Mouse (Mus musculus): ENCODE measurements around the gene Ska2. TPM values are rescaled to one million over a fixed set of nuclear protein-coding genes. Genes with fewer than 3 reads are reported as not detected.

Gene Ska2
- polyA plus RNA-seq, 1 experiment from 2014 or later = 32.8 TPM

GRCm38 (mm10) chr11:87109519-87110171 lies 611 bp downstream of the Ska2 start:
- Histone ChIP-seq H3K9me3 (replicated peaks) (no peaks in the 10 kb centered on the region), H3K36me3 (peaks cover 4% of the 10 kb centered on the region; the same call in 1 of the 2 replicates), H3K4me1 (peaks cover 27% of the 10 kb centered on the region), H3K4me2 (peak overlapping the region; percentile 72), H3K27ac (replicated peaks) (peak overlapping the region; percentile 96), H3K4me3 (replicated peaks) (peak overlapping the region; percentile 97), H3K27me3 (replicated peaks) (no peaks in the 10 kb centered on the region), H3K9ac (replicated peaks) (peak overlapping the region; percentile 92)
- WGBS = 0% methylated on average over 42 of the region's 42 CpGs
- no peak; the same call in 1 of the 2 replicates for ATAC-seq (ENCODE audit: low FRiP score)

- peak overlapping the region; percentile 72 for H3K4me2 ChIP-seq
- H3K9ac ChIP-seq (replicated peaks) = peak overlapping the region; percentile 92
- peaks cover 10% of the 10 kb centered on the region for H3K36me3 ChIP-seq
- 8% methylated on average over 9 of the region's 9 CpGs for whole genome bisulfite sequencing
- ATAC-seq (ENCODE audit: low FRiP score) = no peak
- H3K9me3 ChIP-seq (replicated peaks) = no peaks in the 10 kb centered on the region
- H3K27ac ChIP-seq (replicated peaks) = peak overlapping the region; percentile 96
- H3K4me3 ChIP-seq (replicated peaks) = peak overlapping the region; percentile 97
- peaks cover 27% of the 10 kb centered on the region for H3K4me1 ChIP-seq
- no peaks in the 10 kb centered on the region for H3K27me3 ChIP-seq (replicated peaks)
Observed at GRCm38 (mm10) chr11:87110172-87110909, 1.3 kb downstream of the Ska2 start.

DNA sequence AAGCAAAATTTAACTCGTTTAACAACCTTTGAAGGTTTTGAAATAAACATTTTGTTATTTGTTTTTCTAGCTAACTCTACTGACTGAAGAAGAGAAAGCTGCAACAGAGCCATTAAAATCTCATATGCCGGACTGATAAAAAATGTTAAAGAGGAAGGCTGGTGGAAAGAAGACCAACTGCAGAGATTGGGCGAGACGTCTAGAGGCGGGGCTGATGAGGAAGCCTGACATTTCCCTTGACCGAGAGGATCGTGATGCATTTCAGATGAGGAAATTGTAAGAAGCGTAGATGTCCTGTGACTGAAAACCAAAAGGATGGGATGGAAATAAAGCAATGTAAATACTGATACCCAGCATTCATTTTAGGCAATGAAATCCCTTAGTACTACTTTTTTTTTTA lies 12.8 kb downstream of the Ska2 start:
- H3K4me1 ChIP-seq = peaks cover 6% of the 10 kb centered on the region
- H3K4me2 ChIP-seq = no peak overlapping the region
- ATAC-seq (ENCODE audit: low FRiP score) = no peak
- no peaks in the 10 kb centered on the region for H3K27me3 ChIP-seq (replicated peaks)
- H3K9ac ChIP-seq (replicated peaks) = no peak overlapping the region
- H3K4me3 ChIP-seq (replicated peaks) = no peak overlapping the region
- H3K36me3 ChIP-seq = peaks cover 48% of the 10 kb centered on the region
- H3K9me3 ChIP-seq (replicated peaks) = no peaks in the 10 kb centered on the region
- WGBS = 83% methylated on average over 8 of the region's 8 CpGs
- H3K27ac ChIP-seq (replicated peaks) = no peak overlapping the region

GRCm38 (mm10) chr11:87125562-87125961 lies 16.5 kb downstream of the Ska2 start:
- Histone ChIP-seq H3K9ac (replicated peaks) (no peak overlapping the region), H3K4me1 (peaks cover 20% of the 10 kb centered on the region)
- ATAC-seq (ENCODE audit: low FRiP score) = no peak

DNA sequence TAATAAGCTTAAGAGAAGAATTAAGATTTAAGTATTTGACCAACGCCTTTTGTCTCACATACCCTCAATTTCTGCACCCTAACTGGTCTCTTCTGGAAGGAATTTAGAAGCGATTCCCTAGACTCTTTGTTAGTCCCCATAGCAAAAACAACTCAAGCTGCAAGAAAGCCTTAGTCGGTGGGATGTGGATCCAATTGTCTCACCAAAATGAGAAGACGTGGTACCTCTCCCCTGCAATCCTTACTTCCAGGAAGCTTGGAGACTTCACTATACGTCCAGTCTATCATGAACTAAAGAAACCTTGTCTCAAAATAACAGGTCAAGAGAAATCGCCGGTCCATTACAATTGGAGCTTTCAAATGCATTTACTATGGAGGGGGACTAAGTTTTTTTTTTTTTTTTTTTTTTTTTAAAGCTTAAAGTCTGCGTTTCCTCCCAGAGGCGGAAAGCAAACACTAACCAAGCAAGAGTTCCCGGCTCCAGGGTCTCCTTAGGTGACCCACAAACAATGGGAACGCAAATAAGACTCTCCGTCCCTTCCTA lies 17.3 kb downstream of the Ska2 start:
- peak overlapping the region; percentile 92 for H3K27ac ChIP-seq (replicated peaks)
- H3K27me3 ChIP-seq (replicated peaks) = no peaks in the 10 kb centered on the region
- 2% methylated on average over 12 of the region's 12 CpGs for WGBS
- H3K4me2 ChIP-seq = peak overlapping the region; percentile 66
- no peaks in the 10 kb centered on the region for H3K9me3 ChIP-seq (replicated peaks)
- H3K4me1 ChIP-seq = peaks cover 20% of the 10 kb centered on the region
- H3K9ac ChIP-seq (replicated peaks) = peak overlapping the region; percentile 93
- 0 out of 2 replicates have a peak, but pooled peaks have one; percentile 4 for ATAC-seq (ENCODE audit: low FRiP score)
- H3K36me3 ChIP-seq = peaks cover 27% of the 10 kb centered on the region
- peak overlapping the region; percentile 95 for H3K4me3 ChIP-seq (replicated peaks)

More at GRCm38 (mm10) chr11:87125562-87125961, 16.5 kb downstream of the Ska2 start:
- Histone ChIP-seq H3K27me3 (replicated peaks) (no peaks in the 10 kb centered on the region), H3K4me3 (replicated peaks) (peak overlapping the region; percentile 95; the same call in 1 of the 2 replicates), H3K27ac (replicated peaks) (0 out of 2 replicates have a peak overlapping the region, but pooled peaks have one; percentile 92), H3K9me3 (replicated peaks) (no peaks in the 10 kb centered on the region), H3K36me3 (peaks cover 31% of the 10 kb centered on the region), H3K4me2 (peak overlapping the region; percentile 66)
- WGBS = 56% methylated on average over 4 of the region's 4 CpGs

GRCm38 (mm10) chr11:87126824-87127816 lies 18.1 kb downstream of the Ska2 start, which contains the start of gene Trim37:
Trim37 (plus strand) TSS chr11:87127077.
- ATAC-seq (ENCODE audit: low FRiP score) = peak; percentile 95
- under 1% methylated on average over 101 of the region's 105 CpGs for WGBS
- Histone ChIP-seq H3K4me2 (peak within 1 kb of the TSS; percentile 66), H3K9ac (replicated peaks) (peak within 1 kb of the TSS; percentile 93), H3K27me3 (replicated peaks) (no peaks in the 10 kb centered on the region), H3K4me1 (peaks cover 20% of the 10 kb centered on the region), H3K4me3 (replicated peaks) (peak within 1 kb of the TSS; percentile 95), H3K9me3 (replicated peaks) (no peaks in the 10 kb centered on the region), H3K36me3 (peaks cover 27% of the 10 kb centered on the region), H3K27ac (replicated peaks) (peak within 1 kb of the TSS; percentile 92)

DNA sequence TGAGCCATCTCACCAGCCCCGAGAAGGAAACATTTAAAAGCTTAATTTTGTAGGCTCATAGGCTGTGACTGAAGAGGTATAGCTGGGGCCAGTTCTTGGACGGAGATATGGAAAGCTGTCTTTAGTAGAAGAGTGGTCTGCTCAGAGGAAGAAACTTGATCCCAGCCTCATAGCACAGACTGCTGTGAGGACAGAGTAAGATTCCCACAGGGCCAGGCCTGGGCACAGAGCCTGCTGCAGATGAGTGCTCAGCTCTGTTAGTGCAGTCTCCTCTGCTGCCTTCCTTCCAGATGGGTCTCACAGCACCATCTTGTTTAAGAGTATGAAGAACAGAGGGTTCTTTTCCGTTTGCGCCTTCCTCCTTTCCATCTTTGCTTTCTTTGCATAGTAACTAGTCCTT lies 27.2 kb downstream of the Ska2 start:
- H3K4me3 ChIP-seq (replicated peaks) = no peak overlapping the region
- no peak overlapping the region for H3K4me2 ChIP-seq
- H3K4me1 ChIP-seq = no peaks in the 10 kb centered on the region
- peaks cover 10% of the 10 kb centered on the region for H3K36me3 ChIP-seq
- H3K9me3 ChIP-seq (replicated peaks) = no peaks in the 10 kb centered on the region
- 91% methylated on average over 4 of the region's 4 CpGs for WGBS
- H3K27me3 ChIP-seq (replicated peaks) = no peaks in the 10 kb centered on the region
- no peak overlapping the region for H3K9ac ChIP-seq (replicated peaks)
- no peak for ATAC-seq (ENCODE audit: low FRiP score)
- no peak overlapping the region for H3K27ac ChIP-seq (replicated peaks)

- H3K36me3 ChIP-seq = peaks cover 33% of the 10 kb centered on the region
- 93% methylated on average over 2 of the region's 2 CpGs for WGBS
Observed at GRCm38 (mm10) chr11:87158012-87158411, 49.0 kb downstream of the Ska2 start.

DNA sequence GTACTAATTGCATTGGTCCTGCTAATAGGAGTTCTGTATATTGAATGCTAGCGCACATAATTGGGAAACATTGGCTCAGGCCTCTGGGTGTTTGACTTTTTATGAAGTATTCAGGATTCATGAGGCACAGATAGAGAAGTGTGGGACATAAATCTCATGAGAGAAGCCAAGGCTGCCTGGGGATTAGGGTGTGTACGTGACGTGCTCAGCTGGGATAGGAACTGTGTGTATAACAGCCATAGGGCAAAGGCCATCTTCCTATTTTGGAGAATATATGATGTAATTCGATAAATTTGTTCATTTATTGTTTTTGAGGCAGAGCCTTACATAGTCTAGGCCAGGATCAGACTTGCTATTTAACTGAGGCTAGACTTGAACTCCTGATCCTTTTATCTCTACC lies 53.7 kb downstream of the Ska2 start:
- peaks cover 45% of the 10 kb centered on the region for H3K36me3 ChIP-seq
- no peak overlapping the region for H3K27ac ChIP-seq (replicated peaks)
- H3K9ac ChIP-seq (replicated peaks) = no peak overlapping the region
- no peak for ATAC-seq (ENCODE audit: low FRiP score)
- H3K4me3 ChIP-seq (replicated peaks) = no peak overlapping the region
- 85% methylated on average over 4 of the region's 4 CpGs for WGBS
- no peaks in the 10 kb centered on the region for H3K9me3 ChIP-seq (replicated peaks)
- no peaks in the 10 kb centered on the region for H3K4me1 ChIP-seq
- H3K27me3 ChIP-seq (replicated peaks) = no peaks in the 10 kb centered on the region
- no peak overlapping the region for H3K4me2 ChIP-seq

More at GRCm38 (mm10) chr11:87158012-87158411, 49.0 kb downstream of the Ska2 start:
- no peak overlapping the region for H3K4me2 ChIP-seq
- no peaks in the 10 kb centered on the region for H3K27me3 ChIP-seq (replicated peaks)
- no peak overlapping the region for H3K4me3 ChIP-seq (replicated peaks)
- H3K27ac ChIP-seq (replicated peaks) = no peak overlapping the region
- ATAC-seq (ENCODE audit: low FRiP score) = no peak
- H3K9ac ChIP-seq (replicated peaks) = no peak overlapping the region
- no peaks in the 10 kb centered on the region for H3K9me3 ChIP-seq (replicated peaks)
- H3K4me1 ChIP-seq = no peaks in the 10 kb centered on the region

DNA sequence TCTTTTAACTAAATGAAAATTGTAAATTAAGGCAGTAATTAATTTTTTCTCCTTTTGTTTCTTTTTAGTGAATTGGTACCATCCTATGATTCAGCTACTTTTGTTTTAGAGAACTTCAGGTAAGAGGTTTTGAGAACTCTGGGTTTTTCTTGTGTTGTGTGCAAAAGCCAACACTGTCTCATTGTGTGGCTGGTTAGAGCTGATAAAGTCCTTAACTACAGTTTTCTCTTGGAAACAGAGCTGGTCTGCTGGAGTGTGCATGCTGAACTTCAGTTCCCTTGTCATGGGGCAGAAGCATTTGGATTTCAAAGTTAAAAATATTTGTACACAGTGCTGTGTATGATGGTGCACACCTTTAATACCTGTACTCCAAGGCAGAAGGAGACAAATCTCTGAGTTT lies 54.7 kb downstream of the Ska2 start:
- Histone ChIP-seq H3K4me1 (no peaks in the 10 kb centered on the region), H3K36me3 (peaks cover 55% of the 10 kb centered on the region), H3K9me3 (replicated peaks) (no peaks in the 10 kb centered on the region), H3K27ac (replicated peaks) (no peak overlapping the region), H3K4me3 (replicated peaks) (no peak overlapping the region), H3K4me2 (no peak overlapping the region), H3K27me3 (replicated peaks) (no peaks in the 10 kb centered on the region), H3K9ac (replicated peaks) (no peak overlapping the region)
- ATAC-seq (ENCODE audit: low FRiP score) = no peak

- Histone ChIP-seq H3K27ac (replicated peaks) (no peak overlapping the region), H3K27me3 (replicated peaks) (no peaks in the 10 kb centered on the region), H3K36me3 (peaks cover 21% of the 10 kb centered on the region), H3K9ac (replicated peaks) (no peak overlapping the region), H3K4me3 (replicated peaks) (no peak overlapping the region), H3K4me1 (no peaks in the 10 kb centered on the region), H3K9me3 (replicated peaks) (no peaks in the 10 kb centered on the region), H3K4me2 (no peak overlapping the region)
- ATAC-seq (ENCODE audit: low FRiP score) = no peak
- WGBS = 91% methylated on average over 5 of the region's 5 CpGs
Observed at GRCm38 (mm10) chr11:87173625-87174024, 64.6 kb downstream of the Ska2 start.

All from neural tube, embryonic 15.5 days (tissue).